In the genomic region with DNA sequence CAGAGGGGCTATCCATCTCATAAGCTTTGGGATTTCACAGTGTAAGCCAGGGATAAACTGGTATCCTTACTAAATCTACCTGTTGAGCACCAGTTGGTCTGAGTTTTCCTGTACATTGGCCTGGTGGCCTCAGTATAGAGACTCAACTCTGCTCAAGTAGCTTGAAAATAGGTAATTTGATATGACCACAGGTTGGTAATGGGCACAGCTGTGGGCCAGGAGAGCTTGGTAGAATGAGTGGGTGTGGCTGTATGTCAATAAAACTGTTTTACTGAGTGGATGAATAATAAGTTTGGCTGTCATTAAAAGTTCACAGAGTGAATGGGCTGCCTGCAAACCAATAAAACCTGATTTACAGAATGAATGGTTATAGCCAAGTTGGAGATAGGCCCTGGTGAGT, we compare ENCODE assay signal across 24 mouse cellular contexts. TPM values are rescaled to one million over a fixed set of nuclear protein-coding genes. Genes with fewer than 3 reads are reported as not detected.
DNase-seq lines count a peak whose midpoint lies in the region; ATAC-seq and TF ChIP-seq lines count a peak whose summit lies in the region.
"Had no signal": no experiment of that assay in that cellular context is flagged by ENCODE, and none has a peak within 500 bp of the region (broad histone marks: within the 10 kb centered on the region; RNA-seq: fewer than 3 reads in every experiment).

No protein-coding gene starts in this region.

- no peak overlapping the region for H3K4me3 ChIP-seq in intestine, embryonic 15.5 days (replicated peaks)
- H3K4me3 ChIP-seq in intestine, postnatal 0 days (ENCODE audit: low read depth, low read length), result no peak overlapping the region
- no peak overlapping the region for H3K4me3 ChIP-seq in lung, embryonic 16.5 days (ENCODE audit: low read length)
- H3K4me3 ChIP-seq: embryonic facial prominence, embryonic 10.5 days; embryonic facial prominence, embryonic 12.5 days; forebrain, embryonic 13.5 days; forebrain, embryonic 15.5 days had no signal

- no peak overlapping the region for H3K27ac ChIP-seq in intestine, embryonic 15.5 days
- no peak overlapping the region; the same call in 1 of the 2 replicates for H3K27ac ChIP-seq in intestine, postnatal 0 days (ENCODE audit: low read depth, low read length)
- no peak overlapping the region for H3K27ac ChIP-seq in lung, embryonic 16.5 days (ENCODE audit: low read length)
- H3K27ac ChIP-seq: embryonic facial prominence, embryonic 10.5 days; embryonic facial prominence, embryonic 12.5 days; forebrain, embryonic 13.5 days; forebrain, embryonic 15.5 days had no signal

- H3K9me3 ChIP-seq in intestine, embryonic 15.5 days, result no peaks in the 10 kb centered on the region
- no peaks in the 10 kb centered on the region for H3K9me3 ChIP-seq in intestine, postnatal 0 days (ENCODE audit: control insufficient read depth)
- H3K9me3 ChIP-seq in lung, embryonic 16.5 days (ENCODE audit: control insufficient read depth, low read length), result no peaks in the 10 kb centered on the region
- H3K9me3 ChIP-seq: embryonic facial prominence, embryonic 10.5 days; embryonic facial prominence, embryonic 12.5 days; forebrain, embryonic 13.5 days; forebrain, embryonic 15.5 days; G1E had no signal

- ATAC-seq in intestine, embryonic 15.5 days, result peak; percentile 15; the same call in 1 of the 2 replicates
- no peak; the same call in 1 of the 2 replicates for ATAC-seq in intestine, postnatal 0 days
- peak; percentile 64; the same call in 1 of the 2 replicates for ATAC-seq in lung, embryonic 16.5 days (ENCODE audit: low read depth)
- ATAC-seq: activated CD4-positive, CD25-positive, alpha-beta regulatory T cell, adult 4 months; CD4-positive, CD25-positive, alpha-beta regulatory T cell, adult 4 months; forebrain, embryonic 13.5 days; forebrain, embryonic 15.5 days; Patski had no signal

- no peak overlapping the region for H3K9ac ChIP-seq in intestine, embryonic 15.5 days
- no peak overlapping the region for H3K9ac ChIP-seq in intestine, postnatal 0 days (ENCODE audit: low read depth, low read length)
- H3K9ac ChIP-seq in lung, embryonic 16.5 days (ENCODE audit: low read length), result no peak overlapping the region
- H3K9ac ChIP-seq: embryonic facial prominence, embryonic 12.5 days; forebrain, embryonic 13.5 days; forebrain, embryonic 15.5 days had no signal

- no peak for TF ChIP-seq CTCF in intestine, postnatal 0 days (IDR thresholded peaks at IDR 0.05; ENCODE audit: low read depth)

- DNase-seq in lung, postnatal 4 days, result no peak
- DNase-seq in lung, postnatal 25 days (ENCODE audit: low spot score), result peak; percentile 8
- no peak for DNase-seq in lung, postnatal 10 days
- DNase-seq: adrenal gland, adult 8-10 months; adrenal gland, postnatal 14 days; adrenal gland, postnatal 36 days; B cell, adult 2 months; cerebellum, adult 11-12 months; cerebellum, adult 2 months; cerebellum, adult 9-10 months; cerebellum, postnatal 10 days; cerebellum, postnatal 25 days had no signal

- H3K4me2 ChIP-seq in intestine, embryonic 15.5 days (replicated peaks), result no peak overlapping the region
- no peak overlapping the region for H3K4me2 ChIP-seq in intestine, postnatal 0 days (replicated peaks; ENCODE audit: low read depth)
- no peak overlapping the region for H3K4me2 ChIP-seq in lung, embryonic 16.5 days (ENCODE audit: low read depth, low read length)
- H3K4me2 ChIP-seq: embryonic facial prominence, embryonic 12.5 days; forebrain, embryonic 13.5 days; forebrain, embryonic 15.5 days had no signal

- no peaks in the 10 kb centered on the region for H3K4me1 ChIP-seq in intestine, embryonic 15.5 days (replicated peaks)
- no peaks in the 10 kb centered on the region for H3K4me1 ChIP-seq in intestine, postnatal 0 days (replicated peaks; ENCODE audit: control insufficient read depth, insufficient read depth, low read length)
- no peaks in the 10 kb centered on the region for H3K4me1 ChIP-seq in lung, embryonic 16.5 days (replicated peaks; ENCODE audit: control insufficient read depth, insufficient read depth, low read length)
- H3K4me1 ChIP-seq: embryonic facial prominence, embryonic 10.5 days; embryonic facial prominence, embryonic 12.5 days; forebrain, embryonic 13.5 days; forebrain, embryonic 15.5 days had no signal

- no peaks in the 10 kb centered on the region for H3K27me3 ChIP-seq in intestine, embryonic 15.5 days (replicated peaks)
- no peaks in the 10 kb centered on the region for H3K27me3 ChIP-seq in intestine, postnatal 0 days (replicated peaks; ENCODE audit: control insufficient read depth, insufficient read depth, low read length)
- H3K27me3 ChIP-seq in lung, embryonic 16.5 days (ENCODE audit: control insufficient read depth, insufficient read depth, low read depth, low read length), result no peaks in the 10 kb centered on the region
- H3K27me3 ChIP-seq: CH12.LX; embryonic facial prominence, embryonic 12.5 days; forebrain, embryonic 13.5 days; forebrain, embryonic 15.5 days; Patski had no signal

- peaks cover 50% of the 10 kb centered on the region for H3K36me3 ChIP-seq in intestine, embryonic 15.5 days
- peaks cover 85% of the 10 kb centered on the region for H3K36me3 ChIP-seq in intestine, postnatal 0 days (ENCODE audit: control insufficient read depth, insufficient read depth)
- H3K36me3 ChIP-seq in lung, embryonic 16.5 days (ENCODE audit: control insufficient read depth, insufficient read depth, low read length), result peaks cover 64% of the 10 kb centered on the region

RNA-seq across cellular contexts. Expression of a gene that starts 13.8 kb away (rescaled TPM):
- 132 and 150 TPM in 2 replicates for polyA plus RNA-seq in intestine, embryonic 15.5 days (2015; fragmentation: Nextera tagmentation; extraction: Ambion mirVana)
- 172 and 175 TPM in 2 replicates for polyA plus RNA-seq in intestine, postnatal 0 days (2015; fragmentation: Nextera tagmentation; extraction: Ambion mirVana)
- 149 and 158 TPM in 2 replicates for polyA plus RNA-seq in lung, embryonic 16.5 days (2015; fragmentation: Nextera tagmentation; extraction: Ambion mirVana)

RNA-seq across cellular contexts. Expression of a gene that starts 24.8 kb away (rescaled TPM):
- polyA plus RNA-seq in intestine, embryonic 15.5 days (2015; fragmentation: Nextera tagmentation; extraction: Ambion mirVana), result 3.5 TPM in 2 replicates
- polyA plus RNA-seq in intestine, postnatal 0 days (2015; fragmentation: Nextera tagmentation; extraction: Ambion mirVana), result 2.4 and 2.5 TPM in 2 replicates
- polyA plus RNA-seq in lung, embryonic 16.5 days (2015; fragmentation: Nextera tagmentation; extraction: Ambion mirVana), result 3.0 and 3.6 TPM in 2 replicates
- polyA plus RNA-seq: G1E had no signal
